Mouse (Mus musculus) ES-E14 (cell line): ENCODE results near the gene Slit3.

Source experiments
- CHD2 ChIP-seq: IDR thresholded peaks from 2 replicates; pipeline ENCODE4 v1.6.1; 2014; ENCODE audit warnings: mild to moderate bottlenecking, low read depth, low read length, inconsistent platforms
- HCFC1 ChIP-seq: IDR thresholded peaks from 2 replicates; pipeline ENCODE4 v1.6.1; 2012; ENCODE audit warnings: low read length, inconsistent platforms, borderline replicate concordance; ENCODE audit not compliant: insufficient read depth
- MAFK ChIP-seq: IDR thresholded peaks from 2 replicates; pipeline ENCODE4 v1.6.1; 2014; ENCODE audit warnings: mild to moderate bottlenecking, low read depth, low read length, inconsistent platforms; ENCODE audit not compliant: insufficient read depth

DNA sequence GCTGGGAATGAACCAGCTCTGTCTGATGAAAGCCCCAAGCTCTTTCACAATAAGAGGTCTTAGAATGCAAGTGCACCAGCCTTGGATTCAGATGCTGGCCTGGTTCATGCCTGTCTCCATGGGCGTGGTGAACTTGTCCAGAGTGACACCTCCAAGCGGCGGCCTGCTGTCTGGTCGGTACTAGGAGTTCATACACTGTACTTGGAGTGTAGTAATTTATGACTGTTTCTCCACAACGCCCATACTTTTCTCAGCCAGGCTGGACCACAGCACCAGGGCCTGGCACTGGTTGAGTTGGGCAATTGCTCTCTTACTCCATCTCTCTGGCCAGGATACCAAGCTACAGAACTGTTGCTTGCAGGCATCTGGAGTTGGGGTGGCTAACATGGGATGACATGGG is 602.9 kb downstream of the Slit3 start:
- TF ChIP-seq HCFC1 (no peak), CHD2 (no peak), MAFK (no peak)
